Mouse (Mus musculus) gastrocnemius, adult 8-10 months (tissue): Measurements from ENCODE around the gene Pkd1l2. TPM values are rescaled to one million over a fixed set of nuclear protein-coding genes. Genes with fewer than 3 reads are reported as not detected.

Experiments used
- DNase-seq, 2 experiments: peaks; one replicate each; pipeline ENCODE4 v3.0.0; 2022; ENCODE audit warnings: low spot score in 2 of 2
- total RNA-seq, 4 experiments: library from RNA; stranded (reverse); gene quantifications; 2 replicates each; pipeline ENCODE4 v1.2.4; 2022

Pkd1l2 gene
- total RNA-seq, 4 experiments from 2014 or later = 0.05 to 0.20 (median 0.14) TPM

- no peak for DNase-seq
Measured at GRCm38 (mm10) chr8:117033393-117033792, 48.9 kb downstream of the Pkd1l2 start.

DNA sequence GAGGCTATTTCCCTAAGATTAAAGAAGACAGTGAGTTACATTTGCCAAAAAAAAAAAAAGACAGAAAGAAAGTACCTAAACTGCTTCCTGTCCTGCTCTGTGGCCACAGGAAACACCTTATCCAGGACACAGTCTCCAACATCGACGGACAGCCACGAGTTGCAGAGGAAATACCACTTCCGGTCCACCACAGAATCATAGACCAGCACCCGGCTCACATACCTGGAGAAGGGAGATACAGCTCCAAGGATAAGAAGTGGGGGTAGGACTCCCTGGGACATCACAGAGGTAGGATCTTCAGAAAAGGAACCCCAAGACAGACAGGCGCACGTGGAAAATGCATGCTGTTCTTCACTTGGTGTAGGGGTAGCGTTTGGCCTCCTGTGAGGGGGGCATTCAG is 49.6 kb downstream of the Pkd1l2 start:
- no peak for DNase-seq

GRCm38 (mm10) chr8:117031476-117031875 is 50.8 kb downstream of the Pkd1l2 start:
- DNase-seq = no peak

GRCm38 (mm10) chr8:117028686-117029085 is 53.6 kb downstream of the Pkd1l2 start:
- DNase-seq = no peak

DNA sequence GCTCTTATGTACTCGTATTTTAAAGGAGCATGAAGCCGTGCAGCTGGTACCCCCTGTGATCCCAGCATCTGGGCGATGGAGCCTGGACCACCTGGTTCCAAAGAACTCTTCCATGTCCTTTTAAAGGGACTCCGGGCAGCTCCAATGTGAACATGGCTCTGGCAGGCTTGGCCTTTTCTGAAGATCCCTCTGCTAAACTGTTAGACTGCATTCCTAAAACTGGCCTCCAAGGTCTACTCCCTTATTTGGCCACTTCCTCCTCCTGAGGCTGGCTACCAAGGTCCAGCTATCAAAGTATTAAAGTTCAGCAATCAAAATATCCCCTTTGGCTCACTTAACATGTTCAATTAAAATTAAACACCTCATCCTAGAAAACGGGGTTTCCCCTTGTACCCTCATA is 54.6 kb downstream of the Pkd1l2 start:
- DNase-seq = no peak

GRCm38 (mm10) chr8:117022297-117022993 is 59.8 kb downstream of the Pkd1l2 start:
- DNase-seq = no peak

- no peak for DNase-seq
Measured at GRCm38 (mm10) chr8:117019323-117020275, 62.6 kb downstream of the Pkd1l2 start.

DNA sequence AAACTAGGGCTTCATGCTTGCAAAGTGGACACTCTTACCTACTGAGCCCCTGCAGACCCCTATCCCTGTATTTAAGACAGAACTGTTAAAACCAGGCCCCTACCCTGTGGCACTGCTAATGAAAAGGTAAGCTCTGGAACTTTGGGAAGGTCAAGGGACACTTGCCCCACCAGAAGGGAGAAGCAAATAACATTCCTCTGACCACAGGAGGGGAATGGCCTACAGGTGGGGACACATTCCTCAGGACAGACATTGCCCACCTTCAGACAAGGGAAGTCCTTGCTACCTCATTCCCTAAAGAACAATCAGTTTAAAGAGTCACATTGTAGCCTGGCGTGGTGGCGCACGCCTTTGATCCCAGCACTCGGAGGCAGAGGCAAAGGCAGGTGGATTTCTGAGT is 64.4 kb downstream of the Pkd1l2 start:
- DNase-seq = no peak

- no peak for DNase-seq
Measured at GRCm38 (mm10) chr8:117017006-117017405, 65.2 kb downstream of the Pkd1l2 start.

DNA sequence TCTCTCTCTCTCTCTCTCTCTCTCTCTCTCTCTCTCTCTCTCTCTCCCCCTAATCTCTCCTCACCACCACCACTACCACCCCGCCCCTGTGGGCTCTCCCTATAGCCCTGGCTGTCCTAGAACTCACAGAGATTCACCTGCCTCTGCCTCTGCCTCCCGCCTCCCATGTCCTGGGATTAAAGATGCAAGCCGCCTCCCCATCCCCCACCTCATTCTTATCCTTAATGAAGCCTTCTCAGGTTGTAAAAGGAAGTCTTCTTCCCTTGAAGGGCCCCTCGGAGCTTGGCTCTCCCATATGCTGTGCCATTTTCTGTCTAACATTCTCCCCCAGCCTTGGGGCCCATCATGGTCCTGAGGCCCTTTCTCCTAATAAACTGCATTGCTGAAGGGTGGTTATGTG is 66.6 kb downstream of the Pkd1l2 start:
- DNase-seq = no peak

- no peak for DNase-seq
Measured at GRCm38 (mm10) chr8:117011366-117011765, 70.9 kb downstream of the Pkd1l2 start.

DNA sequence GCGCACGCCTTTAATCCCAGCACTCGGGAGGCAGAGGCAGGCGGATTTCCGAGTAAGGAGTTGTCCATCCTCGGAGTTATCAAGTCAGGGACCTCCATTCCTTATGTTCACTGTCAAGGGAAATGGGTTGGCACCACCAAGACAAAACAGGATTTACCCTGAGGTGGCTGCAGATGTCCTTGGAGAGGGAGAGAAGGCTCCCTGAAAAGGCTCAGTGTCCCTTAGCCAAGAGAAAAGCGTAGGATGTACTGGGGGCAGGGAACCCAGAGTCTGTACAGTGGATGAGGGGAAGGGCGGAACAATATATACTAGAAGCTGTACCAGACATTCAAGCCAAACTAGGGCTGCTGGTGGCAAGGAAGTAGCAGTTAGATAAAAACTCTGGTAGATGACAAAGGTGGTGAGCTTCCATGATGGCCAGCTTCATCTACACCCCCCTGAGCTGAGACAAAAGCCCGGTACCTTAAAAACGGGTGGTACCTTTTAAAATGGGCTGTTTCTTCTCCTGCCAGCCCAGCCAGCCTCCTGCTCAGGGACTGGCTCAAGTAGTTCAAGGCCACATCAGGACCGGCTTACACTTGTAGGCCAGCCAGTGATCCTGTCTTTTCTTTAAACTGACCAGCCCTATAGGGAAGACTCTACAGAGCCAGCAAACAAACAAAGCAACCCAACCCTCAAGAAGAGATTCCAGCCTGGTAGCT is 88.1 kb downstream of the Pkd1l2 start:
- DNase-seq = no peak

DNA sequence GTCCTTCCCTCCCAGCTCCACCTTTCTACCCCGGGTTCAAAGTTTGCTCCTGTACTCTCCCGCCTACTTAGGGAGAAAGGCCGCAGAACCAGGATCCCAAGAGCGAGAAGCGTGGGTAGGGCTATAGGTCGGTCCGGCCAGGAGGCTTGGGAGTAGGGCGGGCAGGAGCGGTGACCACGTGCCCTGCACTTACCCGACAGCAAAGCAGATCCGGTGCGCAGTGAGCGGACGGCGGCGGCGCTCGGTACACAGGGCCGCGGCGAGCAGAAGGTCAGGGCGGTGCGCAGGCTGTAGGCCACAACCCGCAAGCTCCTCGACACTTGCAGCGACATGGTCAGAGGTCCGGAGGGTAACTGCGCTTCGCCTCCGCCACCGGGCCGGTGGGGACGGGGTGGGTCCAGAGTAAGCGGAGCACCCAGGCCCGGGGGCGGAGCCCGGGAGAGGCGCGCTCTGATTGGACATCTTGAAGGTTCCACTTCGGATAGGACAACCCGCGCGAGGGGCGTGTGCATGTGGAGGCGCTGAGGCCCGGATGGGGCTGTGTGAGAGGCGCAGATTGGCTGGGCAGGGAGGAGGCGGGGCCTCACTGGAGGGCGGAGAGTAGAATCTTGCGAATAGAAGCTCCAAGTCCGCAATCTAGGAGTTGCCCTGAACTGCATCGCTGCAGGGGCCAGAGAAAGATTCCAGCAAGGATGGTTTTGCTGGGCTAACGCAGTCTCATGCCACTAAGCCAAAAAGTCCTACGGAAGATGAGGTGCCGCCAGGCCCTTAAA is 89.0 kb downstream of the Pkd1l2 start, which contains the start of gene Gcsh:
Gcsh (minus strand) TSS at position 443 of the 773 bp plus-strand sequence.
- peak; percentile 98 for DNase-seq

- no peak for DNase-seq
Measured at GRCm38 (mm10) chr8:116992176-116992971, 89.9 kb downstream of the Pkd1l2 start.

DNA sequence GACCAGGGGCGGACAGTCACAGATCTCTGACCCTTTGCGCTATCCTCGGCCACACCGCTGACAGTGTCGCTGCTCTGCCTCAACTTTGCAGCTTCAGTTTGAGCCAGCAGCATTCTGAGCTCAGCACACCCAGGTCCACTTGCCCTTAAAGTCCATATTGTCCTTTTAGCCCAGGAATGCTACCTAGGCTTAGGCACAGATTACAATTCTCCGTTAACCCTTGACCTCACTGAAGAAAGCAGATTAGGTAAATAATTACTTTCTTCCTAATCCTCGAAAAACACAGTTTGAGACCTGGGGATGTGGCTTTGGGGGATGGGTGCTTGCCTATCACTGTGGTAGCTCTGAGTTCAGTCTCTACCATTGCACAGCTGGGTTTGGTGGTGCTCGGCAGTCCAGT is 91.0 kb downstream of the Pkd1l2 start:
- DNase-seq = no peak

- DNase-seq = no peak
Measured at GRCm38 (mm10) chr8:116989842-116990241, 92.4 kb downstream of the Pkd1l2 start.

GRCm38 (mm10) chr8:116980117-116980516 is 102.1 kb downstream of the Pkd1l2 start:
- DNase-seq = no peak

DNA sequence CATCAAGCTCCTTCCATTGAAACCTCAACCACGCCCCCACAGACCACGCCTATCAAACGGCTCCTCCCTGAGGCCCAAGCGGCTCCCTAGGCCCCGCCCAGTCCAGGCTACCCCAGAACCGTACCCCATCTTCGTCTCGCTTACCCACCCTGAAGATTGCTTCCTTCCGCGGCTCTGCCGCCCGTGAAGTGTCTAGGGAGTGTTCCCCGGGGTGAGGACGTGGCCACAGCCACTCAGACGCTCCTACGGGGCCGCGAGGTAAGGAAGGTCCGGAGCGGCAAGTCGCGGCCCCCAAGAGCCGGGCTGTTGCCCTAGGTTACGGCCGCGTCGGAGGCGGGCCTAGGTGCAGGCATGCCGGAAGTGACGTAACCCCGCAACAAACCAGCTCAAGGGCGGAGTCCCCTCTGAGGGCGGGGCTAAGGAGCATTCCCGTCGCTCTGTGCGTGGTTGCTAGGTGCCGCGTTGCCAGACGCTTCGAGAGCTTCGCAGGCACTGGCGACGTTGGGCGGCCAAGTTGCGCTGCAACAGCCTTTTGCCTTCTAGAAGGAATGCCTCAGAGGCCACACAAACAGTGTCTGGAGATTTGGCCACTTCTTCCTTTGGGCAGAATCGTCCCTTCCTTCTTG is 103.5 kb downstream of the Pkd1l2 start, which contains the start of gene 1700030J22Rik:
1700030J22Rik (minus strand) TSS at position 329 of the 626 bp plus-strand sequence.
- peak; percentile 97 for DNase-seq

GRCm38 (mm10) chr8:116978052-116978451 is 104.2 kb downstream of the Pkd1l2 start:
- no peak for DNase-seq

GRCm38 (mm10) chr8:116975606-116976005 is 106.6 kb downstream of the Pkd1l2 start:
- no peak for DNase-seq
